In genomic region chr13:84663967-84664366, GRCm38 (mm10) we compare ENCODE assay signal across 23 mouse cellular contexts.
DNase-seq lines count a peak whose midpoint lies in the region; ATAC-seq and TF ChIP-seq lines count a peak whose summit lies in the region.
"Had no signal": no experiment of that assay in that cellular context is flagged by ENCODE, and none has a peak within 500 bp of the region (broad histone marks: within the 10 kb centered on the region; RNA-seq: fewer than 3 reads in every experiment).

No protein-coding gene starts in this region.

- in situ Hi-C loops in CH12.LX (cut with MboI; ENCODE audit: low pct_ligation_motif_present, low pct_unique_long_range_greater_than_20kb, low sequenced_read_pairs) = no loop called here

- H3K4me2 ChIP-seq in midbrain, embryonic 11.5 days = no peak overlapping the region
- no peak overlapping the region for H3K4me2 ChIP-seq in midbrain, embryonic 13.5 days (replicated peaks)
- peak overlapping the region; percentile 55 for H3K4me2 ChIP-seq in CH12.LX (ENCODE audit: insufficient read depth, low read depth, poor library complexity, severe bottlenecking)
- H3K4me2 ChIP-seq: embryonic facial prominence, embryonic 12.5 days; forebrain, embryonic 13.5 days; forebrain, embryonic 15.5 days had no signal

- WGBS in midbrain, embryonic 11.5 days = 87% methylated on average over 2 of the region's 2 CpGs
- 92% methylated on average over 2 of the region's 2 CpGs for WGBS in midbrain, embryonic 13.5 days

- no peaks in the 10 kb centered on the region for H3K4me1 ChIP-seq in midbrain, embryonic 11.5 days (ENCODE audit: control insufficient read depth, insufficient read depth, low read length)
- H3K4me1 ChIP-seq in midbrain, embryonic 13.5 days (replicated peaks) = no peaks in the 10 kb centered on the region
- H3K4me1 ChIP-seq in CH12.LX (ENCODE audit: control insufficient read depth in 1 of 2, insufficient read depth in 2 of 2) = peaks cover 0 to 4% of the 10 kb centered on the region in 2 experiments; a peak in 1 of 4 replicates
- H3K4me1 ChIP-seq: embryonic facial prominence, embryonic 10.5 days; embryonic facial prominence, embryonic 12.5 days; forebrain, embryonic 13.5 days; forebrain, embryonic 15.5 days had no signal

- H3K9me3 ChIP-seq in midbrain, embryonic 11.5 days (ENCODE audit: control insufficient read depth, low read length) = no peaks in the 10 kb centered on the region
- no peaks in the 10 kb centered on the region for H3K9me3 ChIP-seq in midbrain, embryonic 13.5 days
- H3K9me3 ChIP-seq in CH12.LX (replicated peaks; ENCODE audit: low read length) = no peaks in the 10 kb centered on the region
- H3K9me3 ChIP-seq: embryonic facial prominence, embryonic 10.5 days; embryonic facial prominence, embryonic 12.5 days; forebrain, embryonic 13.5 days; forebrain, embryonic 15.5 days; G1E had no signal

- no peaks in the 10 kb centered on the region for H3K27me3 ChIP-seq in midbrain, embryonic 11.5 days (ENCODE audit: control insufficient read depth, insufficient read depth, low read length)
- no peaks in the 10 kb centered on the region for H3K27me3 ChIP-seq in midbrain, embryonic 13.5 days
- no peaks in the 10 kb centered on the region for H3K27me3 ChIP-seq in CH12.LX (replicated peaks)
- H3K27me3 ChIP-seq: embryonic facial prominence, embryonic 12.5 days; forebrain, embryonic 13.5 days; forebrain, embryonic 15.5 days; Patski had no signal

- no peak overlapping the region for H3K9ac ChIP-seq in midbrain, embryonic 11.5 days (ENCODE audit: low read length)
- no peak overlapping the region for H3K9ac ChIP-seq in midbrain, embryonic 13.5 days (replicated peaks)
- H3K9ac ChIP-seq in CH12.LX (ENCODE audit: insufficient read depth, low read depth) = no peak overlapping the region
- H3K9ac ChIP-seq: embryonic facial prominence, embryonic 12.5 days; forebrain, embryonic 13.5 days; forebrain, embryonic 15.5 days; forebrain, postnatal 0 days had no signal

- no peaks in the 10 kb centered on the region for H3K79me2 ChIP-seq in CH12.LX (replicated peaks; ENCODE audit: control insufficient read depth, extremely low read depth, insufficient read depth, poor library complexity, severe bottlenecking)

- no peak for TF ChIP-seq CTCF in CH12.LX (conservative IDR thresholded peaks at IDR 0.05 in 1 of 2, IDR thresholded peaks at IDR 0.05 in 1 of 2; ENCODE audit: low read depth in 2 of 2, low read length in 2 of 2)

- no peak for TF ChIP-seq RAD21 in CH12.LX (IDR thresholded peaks at IDR 0.05; ENCODE audit: low read depth, low read length)

- H3K27ac ChIP-seq in midbrain, embryonic 11.5 days (ENCODE audit: low read depth, low read length) = no peak overlapping the region
- no peak overlapping the region for H3K27ac ChIP-seq in midbrain, embryonic 13.5 days
- H3K27ac ChIP-seq in CH12.LX (ENCODE audit: insufficient read depth, low read depth) = no peak overlapping the region
- H3K27ac ChIP-seq: embryonic facial prominence, embryonic 10.5 days; embryonic facial prominence, embryonic 12.5 days; forebrain, embryonic 13.5 days; forebrain, embryonic 15.5 days had no signal

- H3K4me3 ChIP-seq in midbrain, embryonic 11.5 days (ENCODE audit: low read depth, low read length) = no peak overlapping the region
- no peak overlapping the region for H3K4me3 ChIP-seq in midbrain, embryonic 13.5 days (replicated peaks)
- no peak overlapping the region for H3K4me3 ChIP-seq in CH12.LX (replicated peaks in 1 of 3; ENCODE audit: low read depth in 2 of 3, low read length in 2 of 3, poor library complexity in 1 of 3)
- H3K4me3 ChIP-seq: embryonic facial prominence, embryonic 10.5 days; embryonic facial prominence, embryonic 12.5 days; forebrain, embryonic 13.5 days; forebrain, embryonic 15.5 days had no signal

- no peak for ATAC-seq in midbrain, embryonic 11.5 days (ENCODE audit: low FRiP score)
- no peak for ATAC-seq in midbrain, embryonic 13.5 days
- ATAC-seq: activated CD4-positive, CD25-positive, alpha-beta regulatory T cell, adult 4 months; forebrain, embryonic 13.5 days; forebrain, embryonic 15.5 days; forebrain, postnatal 0 days; Patski had no signal

- TF ChIP-seq EP300 in CH12.LX (IDR thresholded peaks at IDR 0.05; ENCODE audit: low read length) = no peak

- peak; percentile 10 for DNase-seq in midbrain, embryonic 11.5 days (ENCODE audit: low spot score, missing footprints)
- no peak for DNase-seq in CH12.LX (ENCODE audit: extremely low read depth)
- DNase-seq in brain, adult 2 months (ENCODE audit: low read depth, low spot score) = peak; percentile 69
- DNase-seq in telencephalon, adult 2 months (ENCODE audit: low read depth, low spot score) = peak; percentile 17
- DNase-seq in right cerebral cortex, adult 2 months (ENCODE audit: low spot score in 2 of 2) = no peak
- DNase-seq in cerebellum, adult 9-11 months = no peak
- DNase-seq: adrenal gland, adult 8-10 months; adrenal gland, postnatal 14 days; adrenal gland, postnatal 36 days; cerebellum, adult 11 months; cerebellum, adult 18-20 months; cerebellum, adult 8-10 months; cerebellum, postnatal 10 days; cerebellum, postnatal 25 days; forebrain, postnatal 0 days had no signal

- dilution Hi-C loops in CH12.LX (cut with MboI; ENCODE audit: extremely low pct_ligation_motif_present, extremely low pct_unique_long_range_greater_than_20kb, low sequenced_read_pairs) = no loop called here

- TF ChIP-seq POLR2A in CH12.LX (IDR thresholded peaks at IDR 0.05; ENCODE audit: low read depth, low read length) = no peak

- no peaks in the 10 kb centered on the region for H3K36me3 ChIP-seq in midbrain, embryonic 11.5 days (ENCODE audit: control insufficient read depth, insufficient read depth, low read length)
- no peaks in the 10 kb centered on the region for H3K36me3 ChIP-seq in midbrain, embryonic 13.5 days
- no peaks in the 10 kb centered on the region for H3K36me3 ChIP-seq in CH12.LX (replicated peaks in 1 of 2; ENCODE audit: control insufficient read depth in 1 of 2, insufficient read depth in 1 of 2, low read length in 1 of 2)
- H3K36me3 ChIP-seq: embryonic facial prominence, embryonic 10.5 days; embryonic facial prominence, embryonic 12.5 days; forebrain, embryonic 15.5 days; G1E had no signal

TF ChIP-seq in CH12.LX, 34 proteins besides CTCF, POLR2A, EP300 and RAD21:
- TF ChIP-seq UBTF (IDR thresholded peaks at IDR 0.05; ENCODE audit: low read depth, low read length) = no peak
- TF ChIP-seq MYC (IDR thresholded peaks at IDR 0.05; ENCODE audit: low read depth, low read length) = no peak
- TF ChIP-seq POLR2AphosphoS2 (IDR thresholded peaks at IDR 0.05; ENCODE audit: low read depth, low read length) = no peak
- TF ChIP-seq SIN3A (IDR thresholded peaks at IDR 0.05; ENCODE audit: low read length) = no peak
- no peak for TF ChIP-seq TBP (conservative IDR thresholded peaks at IDR 0.05; ENCODE audit: low read depth, low read length)
- no peak for TF ChIP-seq MAZ (IDR thresholded peaks at IDR 0.05; ENCODE audit: low read depth, low read length)
- no peak for TF ChIP-seq E2F4 (IDR thresholded peaks at IDR 0.05; ENCODE audit: insufficient replicate concordance, low read depth, low read length)
- TF ChIP-seq ETS1 (conservative IDR thresholded peaks at IDR 0.05; ENCODE audit: low read depth, low read length) = no peak
- no peak for TF ChIP-seq MEF2A (IDR thresholded peaks at IDR 0.05; ENCODE audit: borderline replicate concordance, low read depth, low read length)
- TF ChIP-seq MAFK (IDR thresholded peaks at IDR 0.05; ENCODE audit: insufficient replicate concordance, low read length) = no peak
- TF ChIP-seq BHLHE40 (IDR thresholded peaks at IDR 0.05; ENCODE audit: low read depth, low read length) = no peak
- no peak for TF ChIP-seq ZNF384 (IDR thresholded peaks at IDR 0.05; ENCODE audit: low read depth, low read length)
- no peak for TF ChIP-seq JUND (conservative IDR thresholded peaks at IDR 0.05; ENCODE audit: low read depth, low read length)
- no peak for TF ChIP-seq ELF1 (IDR thresholded peaks at IDR 0.05; ENCODE audit: low read depth, low read length)
- TF ChIP-seq USF2 (conservative IDR thresholded peaks at IDR 0.05; ENCODE audit: low read depth, low read length) = no peak
- no peak for TF ChIP-seq CHD1 (IDR thresholded peaks at IDR 0.05; ENCODE audit: low read depth, low read length)
- no peak for TF ChIP-seq ZC3H11A (IDR thresholded peaks at IDR 0.05; ENCODE audit: low read depth, low read length)

Comparison
In these comparisons a context has a peak if more than half of its experiments do, and no peak if none do; other contexts are left out.
1. DNase-seq: peak in midbrain, embryonic 11.5 days (single experiment), brain, adult 2 months (single experiment) and telencephalon, adult 2 months (single experiment); none in CH12.LX (single experiment), right cerebral cortex, adult 2 months (0 of 2) and cerebellum, adult 9-11 months (single experiment).